ENCODE assay signal across 19 mouse cellular contexts in genomic region chr2:27228809-27229480, GRCm38 (mm10). TPM values are rescaled to one million over a fixed set of nuclear protein-coding genes. Genes with fewer than 3 reads are reported as not detected.
DNase-seq lines count a peak whose midpoint lies in the region; ATAC-seq and TF ChIP-seq lines count a peak whose summit lies in the region.
"Had no signal": no experiment of that assay in that cellular context is flagged by ENCODE, and none has a peak within 500 bp of the region (broad histone marks: within the 10 kb centered on the region; RNA-seq: fewer than 3 reads in every experiment).

No protein-coding gene starts in this region.

- TF ChIP-seq EP300 in liver, postnatal 0 days (IDR thresholded peaks at IDR 0.05; ENCODE audit: low read depth) = no peak

- DNase-seq in heart, embryonic 10.5 days (ENCODE audit: low spot score) = no peak
- no peak for DNase-seq in liver, postnatal 0 days
- DNase-seq in thymus, postnatal 36 days = peak; percentile 60 to 65
- DNase-seq in adrenal gland, postnatal 4 days (ENCODE audit: low spot score in 2 of 2) = no peak
- DNase-seq: adrenal gland, postnatal 14 days; forebrain, postnatal 0 days; gastrocnemius, postnatal 14 days; kidney, postnatal 36 days; lung, embryonic 14.5 days; midbrain, embryonic 14.5 days had no signal

- 0 out of 2 replicates have a peak, but pooled peaks have one; percentile 13 for TF ChIP-seq CTCF in liver, postnatal 0 days (IDR thresholded peaks at IDR 0.05; ENCODE audit: low read depth)

- no peak overlapping the region for H3K4me3 ChIP-seq in heart, embryonic 15.5 days
- H3K4me3 ChIP-seq in heart, embryonic 10.5 days = no peak overlapping the region
- no peak overlapping the region for H3K4me3 ChIP-seq in liver, postnatal 0 days (ENCODE audit: low read depth, low read length)
- no peak overlapping the region for H3K4me3 ChIP-seq in liver, embryonic 12.5 days
- no peak overlapping the region for H3K4me3 ChIP-seq in limb, embryonic 12.5 days (replicated peaks)
- H3K4me3 ChIP-seq: embryonic facial prominence, embryonic 10.5 days; erythroblast, embryonic 14.5 days; hindbrain, embryonic 15.5 days; limb, embryonic 15.5 days; neural tube, embryonic 12.5 days had no signal

- WGBS in heart, embryonic 15.5 days = 76% methylated on average over 5 of the region's 5 CpGs
- WGBS in heart, embryonic 10.5 days = 74% methylated on average over 5 of the region's 5 CpGs
- WGBS in liver, postnatal 0 days (ENCODE audit: insufficient replicate concordance) = 79% methylated on average over 5 of the region's 5 CpGs
- 69% methylated on average over 5 of the region's 5 CpGs for WGBS in liver, embryonic 12.5 days (ENCODE audit: insufficient replicate concordance)
- WGBS in limb, embryonic 12.5 days = 87% methylated on average over 5 of the region's 5 CpGs

- no peaks in the 10 kb centered on the region for H3K36me3 ChIP-seq in heart, embryonic 15.5 days
- no peaks in the 10 kb centered on the region for H3K36me3 ChIP-seq in heart, embryonic 10.5 days
- H3K36me3 ChIP-seq in liver, postnatal 0 days (replicated peaks; ENCODE audit: insufficient read depth, low read length) = peaks cover 32% of the 10 kb centered on the region
- peaks cover 24% of the 10 kb centered on the region for H3K36me3 ChIP-seq in liver, embryonic 12.5 days
- H3K36me3 ChIP-seq in limb, embryonic 12.5 days = no peaks in the 10 kb centered on the region
- H3K36me3 ChIP-seq: embryonic facial prominence, embryonic 10.5 days; hindbrain, embryonic 15.5 days; neural tube, embryonic 12.5 days had no signal

- H3K9ac ChIP-seq in heart, embryonic 15.5 days = 0 out of 2 replicates have a peak overlapping the region, but pooled peaks have one; percentile 5
- H3K9ac ChIP-seq in liver, postnatal 0 days (replicated peaks) = no peak overlapping the region
- no peak overlapping the region for H3K9ac ChIP-seq in liver, embryonic 12.5 days
- H3K9ac ChIP-seq in limb, embryonic 12.5 days (replicated peaks) = no peak overlapping the region
- H3K9ac ChIP-seq: forebrain, postnatal 0 days; hindbrain, embryonic 15.5 days; limb, embryonic 15.5 days; lung, embryonic 14.5 days; neural tube, embryonic 12.5 days had no signal

- H3K27me3 ChIP-seq in heart, embryonic 15.5 days = no peaks in the 10 kb centered on the region
- peaks cover 31% of the 10 kb centered on the region for H3K27me3 ChIP-seq in heart, embryonic 10.5 days (ENCODE audit: insufficient read depth, poor library complexity, severe bottlenecking)
- no peaks in the 10 kb centered on the region for H3K27me3 ChIP-seq in liver, postnatal 0 days (ENCODE audit: insufficient read depth, low read length)
- H3K27me3 ChIP-seq in liver, embryonic 12.5 days (replicated peaks) = no peaks in the 10 kb centered on the region
- no peaks in the 10 kb centered on the region for H3K27me3 ChIP-seq in limb, embryonic 12.5 days
- H3K27me3 ChIP-seq: hindbrain, embryonic 15.5 days; neural tube, embryonic 12.5 days had no signal

- H3K4me2 ChIP-seq in heart, embryonic 15.5 days = no peak overlapping the region
- H3K4me2 ChIP-seq in liver, postnatal 0 days (ENCODE audit: low read depth, low read length) = no peak overlapping the region
- H3K4me2 ChIP-seq in liver, embryonic 12.5 days = no peak overlapping the region
- H3K4me2 ChIP-seq in limb, embryonic 12.5 days = no peak overlapping the region
- H3K4me2 ChIP-seq: hindbrain, embryonic 15.5 days; limb, embryonic 15.5 days; lung, embryonic 14.5 days; neural tube, embryonic 12.5 days had no signal

- H3K27ac ChIP-seq in heart, embryonic 15.5 days = no peak overlapping the region
- H3K27ac ChIP-seq in heart, embryonic 10.5 days = no peak overlapping the region
- H3K27ac ChIP-seq in liver, postnatal 0 days (ENCODE audit: low read depth) = no peak overlapping the region
- no peak overlapping the region for H3K27ac ChIP-seq in liver, embryonic 12.5 days
- 0 out of 2 replicates have a peak overlapping the region, but pooled peaks have one; percentile 12 for H3K27ac ChIP-seq in limb, embryonic 12.5 days
- H3K27ac ChIP-seq: embryonic facial prominence, embryonic 10.5 days; hindbrain, embryonic 15.5 days; limb, embryonic 15.5 days; neural tube, embryonic 12.5 days had no signal

- no peak for ATAC-seq in heart, embryonic 15.5 days (replicated peaks; ENCODE audit: insufficient number of reproducible peaks, insufficient read depth, low FRiP score, low read depth)
- ATAC-seq in liver, postnatal 0 days = no peak
- no peak for ATAC-seq in liver, embryonic 12.5 days
- ATAC-seq in limb, embryonic 12.5 days (ENCODE audit: insufficient number of reproducible peaks, insufficient read depth, low FRiP score, low TSS enrichment, low read depth) = no peak
- ATAC-seq: forebrain, postnatal 0 days; intestine, postnatal 0 days had no signal

- no peaks in the 10 kb centered on the region for H3K9me3 ChIP-seq in heart, embryonic 15.5 days (replicated peaks)
- no peaks in the 10 kb centered on the region for H3K9me3 ChIP-seq in heart, embryonic 10.5 days
- H3K9me3 ChIP-seq in liver, postnatal 0 days (ENCODE audit: low read length) = no peaks in the 10 kb centered on the region
- no peaks in the 10 kb centered on the region for H3K9me3 ChIP-seq in liver, embryonic 12.5 days (replicated peaks)
- no peaks in the 10 kb centered on the region for H3K9me3 ChIP-seq in limb, embryonic 12.5 days
- H3K9me3 ChIP-seq: embryonic facial prominence, embryonic 10.5 days; hindbrain, embryonic 15.5 days; limb, embryonic 15.5 days; neural tube, embryonic 12.5 days had no signal

- peaks cover 23% of the 10 kb centered on the region for H3K4me1 ChIP-seq in heart, embryonic 15.5 days (replicated peaks)
- H3K4me1 ChIP-seq in heart, embryonic 10.5 days = peaks cover 52% of the 10 kb centered on the region
- peaks cover 16% of the 10 kb centered on the region for H3K4me1 ChIP-seq in liver, postnatal 0 days (ENCODE audit: insufficient read depth)
- H3K4me1 ChIP-seq in liver, embryonic 12.5 days = peaks cover 9% of the 10 kb centered on the region; the same call in 1 of the 2 replicates
- peaks cover 24% of the 10 kb centered on the region for H3K4me1 ChIP-seq in limb, embryonic 12.5 days (replicated peaks)
- H3K4me1 ChIP-seq: hindbrain, embryonic 15.5 days; neural tube, embryonic 12.5 days had no signal

RNA-seq across cellular contexts. Expression of gene Sardh, which starts 19.2 kb away (rescaled TPM):
- 18.7 and 21.4 TPM in 2 replicates for polyA plus RNA-seq in heart, embryonic 15.5 days (2015; fragmentation: Nextera tagmentation; extraction: Ambion mirVana)
- 11.8 and 13.4 TPM in 2 replicates for polyA plus RNA-seq in heart, embryonic 10.5 days (2016; fragmentation: Nextera tagmentation; extraction: Ambion mirVana)
- polyA plus RNA-seq in liver, postnatal 0 days (2015; fragmentation: Nextera tagmentation; extraction: Ambion mirVana) = 145 and 152 TPM in 2 replicates
- 37.6 and 41.5 TPM in 2 replicates for polyA plus RNA-seq in liver, embryonic 12.5 days (2016; fragmentation: Nextera tagmentation; extraction: Ambion mirVana)
- 4.3 and 6.0 TPM in 2 replicates for polyA plus RNA-seq in limb, embryonic 12.5 days (2016; fragmentation: Nextera tagmentation; extraction: Ambion mirVana)
- total RNA-seq in adrenal gland, postnatal 4 days (2021) = 10 to 100 TPM; 33.3 to 44.3 TPM

Comparison
In these comparisons a context has a peak if more than half of its experiments do, and no peak if none do; other contexts are left out.
1. DNase-seq: peak in thymus, postnatal 36 days (2 of 2); none in heart, embryonic 10.5 days (single experiment), liver, postnatal 0 days (single experiment) and adrenal gland, postnatal 4 days (0 of 2).